In genomic region chr7:19851858-19852570, GRCm38 (mm10) we compare ENCODE assay signal across 8 mouse cellular contexts. TPM values are rescaled to one million over a fixed set of nuclear protein-coding genes. Genes with fewer than 3 reads are reported as not detected.
DNase-seq lines count a peak whose midpoint lies in the region; ATAC-seq lines count a peak whose summit lies in the region.

Gene Gm19345 (plus strand): TSS chr7:19852003.

- no peaks in the 10 kb centered on the region for H3K9me3 ChIP-seq in neural tube, embryonic 11.5 days (ENCODE audit: control insufficient read depth, low read length)

- H3K36me3 ChIP-seq in neural tube, embryonic 11.5 days (ENCODE audit: control insufficient read depth, insufficient read depth, low read length) = no peaks in the 10 kb centered on the region

- H3K27me3 ChIP-seq in neural tube, embryonic 11.5 days (ENCODE audit: control insufficient read depth, insufficient read depth, low read length) = peaks cover 4% of the 10 kb centered on the region; the same call in 1 of the 2 replicates

- no peaks in the 10 kb centered on the region for H3K4me1 ChIP-seq in neural tube, embryonic 11.5 days (ENCODE audit: control insufficient read depth, insufficient read depth, low read length)

- no peak within 1 kb of the TSS for H3K4me3 ChIP-seq in neural tube, embryonic 11.5 days (ENCODE audit: low read depth, low read length)

- no peak within 1 kb of the TSS for H3K27ac ChIP-seq in neural tube, embryonic 11.5 days (ENCODE audit: low read depth, low read length)

- peak within 1 kb of the TSS; percentile 23 for H3K4me2 ChIP-seq in neural tube, embryonic 11.5 days (ENCODE audit: low read depth)

- H3K9ac ChIP-seq in neural tube, embryonic 11.5 days (ENCODE audit: low read length) = 0 out of 2 replicates have a peak within 1 kb of the TSS, but pooled peaks have one; percentile 26

- peak; percentile 53 for ATAC-seq in neural tube, embryonic 11.5 days (ENCODE audit: insufficient read depth, low FRiP score, low TSS enrichment)

- 5% methylated on average over 30 of the region's 33 CpGs for WGBS in neural tube, embryonic 11.5 days

- DNase-seq in heart, adult 11 months = peak; percentile 90
- DNase-seq in heart, adult 8-10 months (ENCODE audit: low spot score) = no peak
- DNase-seq in thymus, postnatal 36 days = peak; percentile 29 to 50
- no peak for DNase-seq in thymus, adult 18-20 months
- DNase-seq in layer of hippocampus, postnatal 36 days = peak; percentile 13 to 21
- DNase-seq in neural tube, embryonic 11.5 days (ENCODE audit: low spot score) = peak; percentile 47
- DNase-seq in urinary bladder, postnatal 14 days (ENCODE audit: low spot score) = no peak
- DNase-seq in adrenal gland, postnatal 14 days = no peak

RNA-seq across cellular contexts. Expression of gene Gm19345, which starts in this region (rescaled TPM):
- not detected for total RNA-seq in heart, adult 8-10 months (2022)
- total RNA-seq in layer of hippocampus, postnatal 36 days (2021) = 1 to 10 TPM; 1.2 to 1.9 TPM
- polyA plus RNA-seq in neural tube, embryonic 11.5 days (2014; fragmentation: Nextera tagmentation; extraction: Ambion mirVana) = 0.24 and 0.29 TPM in 2 replicates
- 0.59 TPM in 1 of 2 replicates, not detected in the other for total RNA-seq in adrenal gland, postnatal 14 days (2021)

Comparison
In these comparisons a context has a peak if more than half of its experiments do, and no peak if none do; other contexts are left out.
1. DNase-seq: peak in heart, adult 11 months (single experiment), thymus, postnatal 36 days (2 of 2) and layer of hippocampus, postnatal 36 days (2 of 2); none in heart, adult 8-10 months (single experiment), thymus, adult 18-20 months (0 of 2), urinary bladder, postnatal 14 days (single experiment) and adrenal gland, postnatal 14 days (single experiment).
2. Peak in DNase-seq, ATAC-seq, H3K9ac ChIP-seq and H3K4me2 ChIP-seq in neural tube, embryonic 11.5 days; RNA of the gene not detected or under 1 TPM.